Mouse (Mus musculus): Measurements from ENCODE around the gene Arhgap29.

Gene Arhgap29

GRCm38 (mm10) chr3:121952041-121952591 is at the start of gene Arhgap29:
Gene Arhgap29 (plus strand): TSS chr3:121952541.
- DNase-seq (ENCODE audit: low read depth in 2 of 2, low spot score in 2 of 2): no peak

- no peak for DNase-seq (ENCODE audit: low read depth in 2 of 2, low spot score in 2 of 2)
These were observed 49.6 kb upstream of the Arhgap29 start for GRCm38 (mm10) chr3:121902729-121903128.

- no peak for DNase-seq (ENCODE audit: low read depth in 2 of 2, low spot score in 2 of 2)
These were observed 49.1 kb upstream of the Arhgap29 start for GRCm38 (mm10) chr3:121903286-121903685.

GRCm38 (mm10) chr3:121903695-121904094 is 48.6 kb upstream of the Arhgap29 start:
- DNase-seq (ENCODE audit: low read depth in 2 of 2, low spot score in 2 of 2): no peak

DNA sequence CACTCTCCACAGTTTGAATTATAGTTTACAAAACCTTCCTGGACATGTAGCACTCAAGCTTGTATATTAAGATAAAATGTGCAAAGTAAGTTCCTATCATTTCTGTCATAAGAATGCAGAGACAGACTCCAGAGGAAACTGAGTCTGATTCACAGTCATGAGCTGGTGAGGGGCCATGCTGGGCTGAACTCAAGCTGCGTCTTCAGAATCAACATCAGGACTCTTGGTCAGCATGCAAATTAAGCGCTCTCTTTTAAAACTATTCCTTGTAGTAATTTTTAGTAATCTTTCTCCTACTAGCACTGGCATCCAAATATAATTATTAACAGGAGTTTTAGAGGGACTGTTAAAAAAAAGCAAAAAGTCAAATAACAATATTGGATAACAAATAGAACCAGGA is 47.9 kb upstream of the Arhgap29 start:
- no peak for DNase-seq (ENCODE audit: low read depth in 2 of 2, low spot score in 2 of 2)

- no peak for DNase-seq (ENCODE audit: low read depth in 2 of 2, low spot score in 2 of 2)
These were observed 45.7 kb upstream of the Arhgap29 start for GRCm38 (mm10) chr3:121906623-121907022.

DNA sequence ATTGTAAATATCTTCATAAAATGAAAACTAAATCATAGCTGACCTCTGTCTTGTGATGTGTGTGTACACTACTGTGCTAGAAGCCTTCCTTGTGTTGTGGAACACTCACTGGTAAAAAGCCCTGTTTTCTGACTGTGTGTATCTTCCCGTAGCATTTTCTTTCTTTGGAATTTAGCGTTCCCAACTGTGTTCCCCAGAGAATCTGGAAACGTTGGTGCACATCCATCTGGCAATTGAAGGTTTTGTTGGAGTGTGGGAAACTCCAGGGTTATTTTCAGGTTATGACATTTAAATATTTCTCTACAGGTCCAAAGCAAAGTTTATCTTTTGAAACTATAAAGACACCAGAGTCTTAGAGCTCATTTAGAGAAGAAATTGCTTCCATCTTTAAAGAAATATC is 43.2 kb upstream of the Arhgap29 start:
- no peak for DNase-seq (ENCODE audit: low read depth in 2 of 2, low spot score in 2 of 2)

DNA sequence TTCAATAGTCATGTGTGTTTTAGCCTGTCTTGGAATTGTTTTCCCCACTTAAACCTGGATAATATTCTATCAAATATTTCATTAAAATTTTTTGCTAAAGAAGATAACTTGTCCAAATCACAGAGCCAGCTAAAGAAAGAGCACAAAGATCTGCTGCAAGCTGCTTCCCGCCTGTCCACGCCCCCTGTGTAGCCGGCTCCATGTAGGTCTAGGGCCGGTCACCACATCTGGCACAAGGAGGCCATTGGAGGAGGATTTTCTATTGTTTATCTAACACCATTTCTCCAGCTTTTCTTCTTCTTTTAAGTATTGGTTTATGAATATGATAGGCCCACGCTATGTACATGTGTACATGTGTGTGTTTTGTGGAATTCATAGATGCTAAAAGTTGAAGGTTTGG is 38.9 kb upstream of the Arhgap29 start:
- DNase-seq (ENCODE audit: low read depth in 2 of 2, low spot score in 2 of 2): no peak

DNA sequence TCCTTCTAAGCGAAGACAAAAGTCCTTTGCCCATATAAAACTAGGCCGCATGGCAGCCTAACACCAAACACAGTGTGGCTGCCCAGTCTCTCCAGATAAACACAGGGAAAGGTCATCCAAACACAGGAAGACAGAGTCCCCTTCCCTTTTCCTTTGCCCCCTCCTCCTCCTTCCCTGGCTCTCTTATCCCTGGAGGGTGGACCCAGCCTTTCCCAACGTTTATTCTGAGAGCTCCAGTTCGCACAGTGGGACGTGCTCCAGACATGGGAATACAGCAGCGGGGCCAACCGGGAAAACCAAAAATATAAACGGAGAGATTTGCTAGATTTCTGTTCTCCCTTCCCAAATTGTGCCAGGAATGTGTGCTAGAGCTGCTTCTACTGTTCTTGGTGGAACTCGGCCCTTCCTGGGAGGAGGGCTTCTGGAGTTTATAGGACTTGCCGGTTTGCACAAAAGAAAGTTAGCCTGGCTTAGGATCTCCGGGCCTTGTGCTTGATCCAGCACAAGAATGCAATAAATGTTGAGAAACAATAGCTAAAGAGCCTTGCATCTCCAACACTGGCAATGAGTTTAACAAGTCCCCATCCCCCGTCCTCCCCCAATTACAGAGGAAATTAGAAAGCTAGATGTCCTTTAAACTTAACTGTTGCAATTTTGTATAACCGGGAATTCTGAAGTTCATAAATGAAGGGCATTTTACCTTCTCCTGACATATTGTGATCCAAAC is 37.7 kb upstream of the Arhgap29 start:
- DNase-seq (ENCODE audit: low read depth in 2 of 2, low spot score in 2 of 2): no peak

- DNase-seq (ENCODE audit: low read depth in 2 of 2, low spot score in 2 of 2): no peak
These were observed 37.1 kb upstream of the Arhgap29 start for GRCm38 (mm10) chr3:121915191-121915590.

DNA sequence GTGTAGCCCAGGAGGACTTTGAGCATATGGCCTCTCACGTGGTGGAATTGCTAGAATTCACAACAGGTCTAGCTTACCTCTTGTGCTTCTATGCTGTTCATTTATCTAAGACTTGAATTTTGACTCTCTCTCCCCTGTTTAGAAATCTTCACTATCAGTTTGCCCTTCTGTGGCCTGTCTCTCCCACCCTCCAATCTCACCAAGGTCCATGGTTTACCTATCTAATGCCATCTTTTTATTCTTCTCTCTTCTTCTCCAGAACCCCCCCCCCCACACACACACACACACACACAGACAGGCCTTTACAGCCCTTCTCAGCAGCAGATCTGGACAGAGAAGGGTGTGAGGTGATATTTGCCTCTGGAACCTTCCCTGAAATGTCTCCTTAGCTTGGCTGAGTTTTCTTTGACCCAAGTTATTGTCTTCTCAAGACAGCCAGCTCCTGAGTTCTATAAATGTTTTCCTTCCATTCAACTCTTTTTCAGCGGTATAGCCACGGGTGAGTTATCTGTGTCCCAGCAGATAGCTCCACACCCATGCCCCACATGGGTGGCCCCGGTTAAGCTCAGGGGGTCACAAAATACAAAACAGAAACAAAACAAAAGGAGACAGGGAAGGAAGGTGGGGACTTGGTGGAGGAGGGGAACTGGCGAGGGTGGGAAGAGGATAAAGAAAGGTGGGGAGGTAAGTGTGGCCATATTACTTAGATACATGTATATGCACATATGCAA is 35.4 kb upstream of the Arhgap29 start:
- DNase-seq (ENCODE audit: low read depth in 2 of 2, low spot score in 2 of 2): no peak

DNA sequence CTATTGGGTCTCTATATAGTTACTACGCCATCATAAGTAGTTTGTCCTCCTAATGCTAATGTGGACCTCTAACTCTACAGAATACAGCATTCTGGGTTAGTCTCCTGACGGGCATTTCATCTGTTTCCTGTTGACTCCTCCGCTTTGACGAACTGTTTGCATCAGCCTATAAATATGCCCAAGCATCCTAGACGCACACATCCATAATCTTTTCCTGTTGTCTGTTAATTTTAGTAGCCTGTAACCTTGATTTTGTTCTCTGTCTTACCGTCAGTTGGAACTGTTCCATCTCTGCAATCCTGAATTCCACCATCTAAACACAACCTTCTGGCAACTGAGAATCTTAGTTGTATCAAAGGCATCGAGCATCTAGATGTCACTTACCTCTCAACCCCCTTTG is 34.7 kb upstream of the Arhgap29 start:
- no peak for DNase-seq (ENCODE audit: low read depth in 2 of 2, low spot score in 2 of 2)

- DNase-seq (ENCODE audit: low read depth in 2 of 2, low spot score in 2 of 2): no peak
These were observed 32.4 kb upstream of the Arhgap29 start for GRCm38 (mm10) chr3:121919961-121920360.

- DNase-seq (ENCODE audit: low read depth in 2 of 2, low spot score in 2 of 2): no peak
These were observed 31.6 kb upstream of the Arhgap29 start for GRCm38 (mm10) chr3:121920769-121921168.

DNA sequence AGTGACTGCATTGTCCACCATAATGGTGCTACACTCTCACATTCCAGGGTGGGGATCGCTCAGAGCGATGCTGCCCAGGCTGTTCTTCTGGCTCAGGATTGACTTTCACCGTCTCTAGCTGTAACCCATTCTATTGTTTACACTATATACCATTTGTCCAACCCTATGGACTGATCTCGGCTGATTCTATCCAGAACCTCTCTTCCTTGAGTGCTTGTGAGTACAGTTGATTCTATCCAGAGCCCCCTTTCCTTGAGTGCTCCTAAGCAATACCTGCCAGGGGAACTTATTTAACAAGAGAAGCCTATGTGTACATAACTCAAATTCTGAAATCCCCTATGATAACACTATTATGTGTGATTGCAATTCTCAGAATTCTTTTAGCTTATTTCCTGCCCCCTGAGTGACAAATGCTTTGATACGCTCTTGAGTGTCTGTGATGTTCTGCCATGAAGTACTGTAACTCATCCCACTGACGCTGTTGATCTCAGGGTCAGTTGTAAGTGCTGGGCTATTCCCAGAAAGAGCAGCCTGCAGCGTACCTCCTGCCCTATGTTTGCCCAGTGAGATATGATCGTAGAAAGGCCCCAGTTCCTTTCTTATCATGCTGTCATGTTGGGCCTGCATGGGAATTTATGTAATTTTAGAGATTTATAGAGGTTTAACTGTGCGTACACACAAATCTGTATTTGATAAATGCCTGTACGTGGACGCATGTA is 27.4 kb upstream of the Arhgap29 start:
- DNase-seq (ENCODE audit: low read depth in 2 of 2, low spot score in 2 of 2): no peak

DNA sequence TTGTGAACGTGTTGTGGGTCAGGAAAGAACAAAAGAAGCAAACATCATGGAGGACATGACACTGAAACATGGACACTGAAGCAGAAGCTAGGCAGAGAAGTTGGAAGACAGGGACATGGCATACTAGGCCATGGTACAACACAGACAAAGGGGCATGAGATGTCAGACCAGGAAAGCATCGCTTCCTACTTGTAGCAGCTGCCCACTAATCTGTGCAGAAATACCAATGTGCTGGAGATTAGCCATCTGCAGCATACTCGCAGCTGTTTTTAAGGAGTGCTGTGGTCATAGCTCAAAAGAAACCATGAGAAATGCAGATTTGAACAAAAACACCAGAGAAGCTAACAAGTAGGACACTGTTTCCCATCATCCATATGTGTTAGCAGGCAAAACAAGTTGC is 24.7 kb upstream of the Arhgap29 start:
- DNase-seq (ENCODE audit: low read depth in 2 of 2, low spot score in 2 of 2): no peak

DNA sequence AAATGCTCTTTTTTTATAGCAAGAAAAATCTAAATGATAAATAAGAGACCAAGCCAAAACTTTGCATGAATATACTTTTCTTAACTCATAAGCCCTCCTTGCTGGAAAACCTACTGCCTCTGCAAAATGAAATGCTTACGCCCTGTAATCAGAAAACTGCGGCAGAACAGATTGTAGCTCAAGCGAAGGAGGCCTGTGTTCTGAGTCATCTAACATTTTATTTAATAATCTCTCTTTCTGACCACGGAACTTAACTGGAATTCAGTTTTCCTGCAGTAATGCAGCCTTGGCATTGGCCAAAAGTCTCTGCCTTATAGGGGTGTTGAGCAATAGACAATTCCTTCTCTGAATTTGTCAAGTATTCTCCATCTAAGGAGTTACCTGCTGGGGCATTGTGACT is 19.5 kb upstream of the Arhgap29 start:
- DNase-seq (ENCODE audit: low read depth in 2 of 2, low spot score in 2 of 2): no peak

- DNase-seq (ENCODE audit: low read depth in 2 of 2, low spot score in 2 of 2): no peak
These were observed 16.1 kb upstream of the Arhgap29 start for GRCm38 (mm10) chr3:121936241-121936640.

DNA sequence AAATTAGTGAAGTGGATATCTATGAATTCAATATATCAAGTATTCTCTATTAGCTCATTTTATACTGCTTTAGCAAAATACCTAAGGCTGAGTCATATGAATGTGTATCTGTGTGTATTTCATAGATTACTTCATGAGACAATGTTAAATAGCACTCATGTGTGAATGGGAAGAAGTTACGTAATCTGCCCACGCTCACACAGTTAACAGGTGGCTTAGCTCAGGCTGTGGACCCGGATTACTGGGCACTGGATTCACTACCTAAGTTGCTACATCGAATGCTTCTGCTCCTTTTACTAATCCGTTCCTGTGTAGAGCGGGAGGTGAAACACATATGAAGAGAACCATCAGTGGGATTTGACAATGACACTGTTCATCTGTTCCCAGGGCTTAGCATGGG is 15.3 kb upstream of the Arhgap29 start:
- no peak for DNase-seq (ENCODE audit: low read depth in 2 of 2, low spot score in 2 of 2)

DNA sequence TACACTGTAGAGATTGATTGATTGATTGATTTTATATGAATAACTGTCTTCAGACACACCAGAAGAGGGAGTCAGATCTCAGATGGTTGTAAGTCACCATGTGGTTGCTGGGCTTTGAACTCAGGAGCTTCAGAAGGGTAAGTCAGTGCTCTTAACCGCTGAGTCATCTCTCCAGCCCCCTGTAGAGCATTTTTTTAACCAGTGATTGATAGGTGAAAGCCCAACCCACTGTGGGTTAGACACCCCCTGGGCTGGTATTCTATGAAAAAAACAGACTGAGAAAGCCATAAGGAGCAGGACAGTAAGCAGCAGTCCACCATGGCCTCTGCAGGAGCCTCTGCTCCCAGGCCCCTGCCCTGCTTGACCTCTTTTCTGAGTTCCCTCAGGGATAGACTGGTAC is 12.7 kb upstream of the Arhgap29 start:
- no peak for DNase-seq (ENCODE audit: low read depth in 2 of 2, low spot score in 2 of 2)

DNA sequence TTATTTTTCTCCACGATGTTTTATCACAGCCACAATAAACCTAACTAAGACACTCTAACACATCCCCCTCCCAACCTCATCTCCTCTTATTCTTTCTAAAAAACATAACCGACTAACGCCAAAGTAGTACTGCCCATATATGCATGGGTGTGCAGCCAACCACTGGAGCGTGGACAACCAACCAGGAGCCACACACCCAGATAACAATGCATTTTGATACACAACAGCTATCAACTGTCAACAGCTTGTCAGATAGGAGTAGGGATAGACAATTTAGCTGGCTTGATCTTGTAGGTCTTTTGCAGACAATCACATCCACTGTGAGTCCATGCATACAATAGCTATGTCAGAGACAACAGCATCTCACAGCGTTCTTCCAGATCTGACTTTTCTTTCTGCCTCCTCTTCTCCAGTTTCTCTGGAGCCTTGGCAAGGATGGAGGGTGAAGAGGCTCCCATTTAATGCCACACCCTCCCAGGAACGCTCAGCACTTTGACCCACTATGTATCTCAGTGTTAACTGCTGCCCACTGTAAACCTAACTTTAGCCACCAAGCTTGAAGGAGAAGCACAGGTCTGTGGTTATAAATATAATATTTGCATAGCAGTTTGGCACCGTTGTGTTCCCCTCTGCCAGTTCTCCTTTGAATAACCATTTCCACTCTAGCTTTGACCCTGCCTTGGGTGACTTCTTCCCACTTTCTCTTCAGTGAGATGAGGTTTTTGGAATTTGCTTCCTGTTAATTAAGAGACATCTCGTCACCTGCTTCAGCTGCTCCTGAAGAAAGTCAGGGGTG is 12.0 kb upstream of the Arhgap29 start:
- no peak for DNase-seq (ENCODE audit: low read depth in 2 of 2, low spot score in 2 of 2)

Measured in CD8-positive naive resting alpha-beta T cell, adult 2 months (primary cell).